Mouse (Mus musculus): ENCODE data around the gene Nrg3.

The Nrg3 gene

DNA sequence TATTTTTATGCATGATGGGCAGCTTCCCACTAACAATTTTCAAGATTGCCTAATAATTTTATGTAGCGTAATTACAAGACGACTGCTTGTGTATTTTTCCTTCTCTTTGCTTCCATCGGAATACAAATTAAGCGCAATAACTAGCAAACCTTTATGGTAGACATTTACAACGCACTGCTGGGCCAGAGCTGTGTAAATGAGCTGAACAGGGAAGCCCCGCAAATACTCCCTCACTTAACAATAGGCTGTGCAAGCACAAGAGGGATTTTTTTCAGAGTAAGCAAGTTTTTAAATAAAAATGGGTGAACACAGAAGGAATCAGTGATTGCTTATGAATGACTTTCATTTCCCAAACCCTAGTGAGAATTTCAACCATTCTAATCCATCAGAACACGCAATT lies 513.5 kb downstream of the Nrg3 start:
- no peak for DNase-seq (ENCODE audit: low spot score in 2 of 2)

GRCm38 (mm10) chr14:38937481-38937880 lies 535.4 kb downstream of the Nrg3 start:
- DNase-seq (ENCODE audit: low spot score in 2 of 2) = no peak

- no peak for DNase-seq (ENCODE audit: low spot score in 2 of 2)
Observed at GRCm38 (mm10) chr14:38936483-38937054, 536.3 kb downstream of the Nrg3 start.

- DNase-seq (ENCODE audit: low spot score in 2 of 2) = no peak
Observed at GRCm38 (mm10) chr14:38923652-38924051, 549.2 kb downstream of the Nrg3 start.

- DNase-seq (ENCODE audit: low spot score in 2 of 2) = no peak
Observed at GRCm38 (mm10) chr14:38920800-38921199, 552.1 kb downstream of the Nrg3 start.

GRCm38 (mm10) chr14:38870591-38870990 lies 602.3 kb downstream of the Nrg3 start:
- no peak for DNase-seq (ENCODE audit: low spot score in 2 of 2)

- no peak for DNase-seq (ENCODE audit: low spot score in 2 of 2)
Observed at GRCm38 (mm10) chr14:38847566-38847965, 625.3 kb downstream of the Nrg3 start.

DNA sequence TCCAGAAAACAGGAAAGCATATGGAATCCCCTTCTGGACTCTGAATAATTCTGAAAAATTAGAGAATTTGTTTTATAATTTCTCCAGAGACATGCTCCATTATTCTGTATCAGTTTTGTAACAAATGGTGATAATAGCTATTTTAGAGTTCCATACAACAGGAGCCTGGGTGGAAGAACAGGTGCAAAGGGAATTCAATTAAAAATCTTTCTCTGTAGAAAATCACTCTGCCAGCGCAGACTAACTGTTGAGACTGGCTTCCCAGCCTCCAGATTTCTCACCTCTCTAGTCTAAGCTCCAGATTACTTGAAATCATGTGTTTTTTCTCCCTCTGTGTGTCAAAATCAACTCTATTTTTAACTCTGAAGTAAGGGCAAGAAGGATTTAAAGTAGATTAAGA lies 625.8 kb downstream of the Nrg3 start:
- no peak for DNase-seq (ENCODE audit: low spot score in 2 of 2)

- no peak for DNase-seq (ENCODE audit: low spot score in 2 of 2)
Observed at GRCm38 (mm10) chr14:38835006-38835405, 637.9 kb downstream of the Nrg3 start.

DNA sequence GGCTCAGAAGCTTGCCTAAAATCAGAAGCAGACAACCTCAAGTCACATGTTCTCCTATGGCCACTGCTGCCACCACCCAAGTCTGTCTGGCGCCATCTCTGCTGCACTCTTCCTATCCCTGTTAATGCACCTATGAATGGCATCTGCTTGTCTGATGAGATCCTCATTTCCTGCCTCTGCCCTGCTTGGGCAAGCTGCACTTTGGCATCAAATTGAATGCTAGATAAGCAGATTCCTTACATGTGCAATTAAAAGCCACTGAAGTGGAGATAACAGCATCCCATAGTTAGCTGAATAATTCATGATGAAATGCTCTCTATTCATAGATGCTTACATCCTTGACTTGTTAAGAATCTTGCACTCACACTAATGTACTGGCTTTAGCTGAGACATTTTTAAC lies 648.0 kb downstream of the Nrg3 start:
- DNase-seq (ENCODE audit: low spot score in 2 of 2) = no peak

GRCm38 (mm10) chr14:38797027-38797426 lies 675.9 kb downstream of the Nrg3 start:
- no peak for DNase-seq (ENCODE audit: low spot score in 2 of 2)

DNA sequence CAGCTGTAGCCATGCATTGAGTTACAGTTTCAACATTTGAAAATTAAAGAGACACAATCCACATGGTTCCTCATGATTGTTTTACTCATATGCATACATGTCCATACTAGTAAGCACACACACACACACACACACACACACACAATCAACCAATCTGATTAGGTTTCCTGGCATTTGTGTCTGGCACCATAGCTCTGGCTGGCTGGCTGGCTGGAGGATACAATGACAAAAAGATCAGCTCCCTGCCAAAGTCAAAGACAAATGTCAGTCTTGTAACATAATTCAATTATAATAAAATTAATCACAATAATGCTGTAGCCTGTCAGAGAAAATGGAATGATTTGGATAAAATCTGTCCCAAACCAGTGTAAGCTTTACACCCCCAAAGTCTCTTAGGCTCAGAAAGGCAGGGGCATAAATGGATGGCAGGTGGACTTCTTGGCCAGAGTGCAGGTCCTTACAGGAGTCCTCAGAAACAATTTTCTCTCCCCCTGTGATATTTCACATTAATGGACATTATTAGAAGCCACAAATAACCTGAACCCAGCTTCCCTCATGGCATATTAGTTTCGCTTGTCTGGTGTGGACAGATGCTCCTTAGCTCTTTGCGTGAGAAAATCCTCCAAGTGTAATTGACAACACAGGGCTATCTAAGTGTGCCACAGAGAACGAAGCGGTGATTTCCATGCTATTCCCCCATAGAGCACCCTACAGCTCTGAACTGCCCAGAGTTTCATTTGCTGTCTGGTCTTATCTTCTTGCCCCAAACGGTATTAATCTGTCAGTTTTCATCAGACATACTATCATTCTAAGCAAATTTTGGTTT lies 697.4 kb downstream of the Nrg3 start:
- DNase-seq (ENCODE audit: low spot score in 2 of 2) = no peak

DNA sequence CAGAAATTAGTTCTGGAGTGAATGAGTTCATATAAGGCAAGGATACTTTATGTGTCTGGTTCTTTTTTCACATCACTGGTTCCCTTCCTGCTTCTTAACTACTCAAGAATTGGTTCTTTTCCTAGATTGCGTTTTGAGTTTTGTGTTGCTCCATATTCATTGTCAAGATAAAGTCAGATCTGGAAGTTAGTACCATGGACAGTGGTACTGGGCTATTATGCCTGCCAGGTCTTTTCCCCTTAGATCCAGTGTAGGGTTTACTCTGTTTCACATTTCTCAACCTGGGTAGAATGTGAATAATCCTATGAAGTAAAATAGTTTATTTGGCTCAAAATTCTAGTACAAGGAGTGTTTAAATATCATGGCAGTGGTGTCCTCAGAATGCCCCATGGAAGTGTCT lies 698.1 kb downstream of the Nrg3 start:
- DNase-seq (ENCODE audit: low spot score in 2 of 2) = no peak

DNA sequence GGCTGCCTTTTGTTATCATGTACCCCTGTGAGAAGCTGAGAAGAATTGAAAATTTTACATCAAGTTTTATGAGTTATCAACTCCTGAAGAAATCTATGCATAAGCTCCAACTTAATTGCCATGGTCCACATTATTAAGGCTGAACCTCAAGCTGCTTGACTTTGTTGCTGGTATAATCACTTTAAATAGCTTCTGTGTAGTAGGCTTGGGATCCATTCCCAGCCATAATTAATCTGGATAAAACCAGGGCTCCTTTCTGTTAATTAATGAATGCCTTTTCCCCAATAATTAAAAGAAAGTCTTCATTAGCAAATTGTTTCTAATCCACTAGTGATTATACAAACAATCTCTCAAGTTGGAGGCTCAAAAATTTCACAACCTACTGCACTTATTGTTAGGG lies 742.4 kb downstream of the Nrg3 start:
- no peak for DNase-seq (ENCODE audit: low spot score in 2 of 2)

GRCm38 (mm10) chr14:38703894-38704293 lies 769.0 kb downstream of the Nrg3 start:
- DNase-seq (ENCODE audit: low spot score in 2 of 2) = no peak

- no peak for DNase-seq (ENCODE audit: low spot score in 2 of 2)
Observed at GRCm38 (mm10) chr14:38702596-38703393, 770.1 kb downstream of the Nrg3 start.

- no peak for DNase-seq (ENCODE audit: low spot score in 2 of 2)
Observed at GRCm38 (mm10) chr14:38701413-38701812, 771.5 kb downstream of the Nrg3 start.

- DNase-seq (ENCODE audit: low spot score in 2 of 2) = no peak
Observed at GRCm38 (mm10) chr14:38700972-38701371, 771.9 kb downstream of the Nrg3 start.

DNA sequence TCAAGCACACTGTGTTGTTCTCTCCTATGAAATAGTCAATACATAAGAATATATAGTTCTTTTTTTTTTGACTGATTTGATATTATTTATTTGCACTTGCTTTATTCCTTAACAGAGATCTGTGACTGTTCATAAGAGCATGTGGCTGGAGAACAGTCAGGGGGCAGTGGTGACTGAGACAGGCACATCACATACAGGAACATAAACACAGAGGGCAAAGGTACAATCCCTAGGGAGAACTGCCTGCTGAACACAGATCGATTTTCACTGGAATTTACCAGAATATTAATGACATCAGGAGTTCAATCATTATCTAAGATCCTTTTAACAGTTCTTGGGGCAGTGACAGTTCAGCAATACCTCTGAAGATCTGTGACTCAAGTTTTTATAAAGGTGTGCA lies 812.9 kb downstream of the Nrg3 start:
- DNase-seq (ENCODE audit: low spot score in 2 of 2) = no peak

DNA sequence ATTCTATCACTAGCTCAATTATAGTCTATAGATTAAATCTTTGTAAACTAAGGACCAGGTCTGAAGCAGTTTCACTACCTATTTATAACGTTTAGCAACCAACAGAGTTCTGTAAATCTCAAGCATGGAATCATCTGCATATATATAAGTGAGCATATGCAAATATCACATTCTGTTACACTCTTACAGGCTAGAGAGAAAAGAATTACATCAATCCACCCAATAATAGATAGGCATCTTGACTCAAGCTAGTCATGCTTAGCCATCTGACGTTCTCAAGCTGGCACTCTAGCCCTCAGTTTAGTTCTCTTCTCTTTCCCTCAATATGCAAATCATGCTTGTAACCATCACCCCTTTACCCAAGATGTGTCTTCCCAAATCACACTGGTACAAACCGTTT lies 835.8 kb downstream of the Nrg3 start:
- DNase-seq (ENCODE audit: low spot score in 2 of 2) = no peak

DNA sequence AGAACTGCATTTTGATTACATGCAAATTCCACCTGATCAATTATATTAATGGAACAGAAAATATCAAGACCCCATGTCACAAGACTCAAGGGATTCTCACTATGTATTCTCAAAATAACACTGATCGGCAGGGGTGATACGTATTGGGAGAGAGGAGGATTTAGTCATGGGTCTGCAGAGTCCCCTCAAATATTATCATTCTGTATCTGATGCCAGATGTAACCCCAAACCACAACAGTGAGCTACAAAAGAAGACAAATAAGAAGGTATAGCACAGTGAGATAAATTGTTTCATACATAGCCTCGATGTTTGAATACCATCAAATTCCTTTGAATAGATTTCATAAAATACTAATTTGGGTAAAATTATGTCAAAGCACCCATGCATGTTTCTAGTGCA lies 842.8 kb downstream of the Nrg3 start:
- no peak for DNase-seq (ENCODE audit: low spot score in 2 of 2)

- DNase-seq (ENCODE audit: low spot score in 2 of 2) = no peak
Observed at GRCm38 (mm10) chr14:38629671-38630070, 843.2 kb downstream of the Nrg3 start.
